Mouse (Mus musculus): ENCODE data around the gene Gdf15. TPM values are rescaled to one million over a fixed set of nuclear protein-coding genes. Genes with fewer than 3 reads are reported as not detected.

The Gdf15 gene
- polyA plus RNA-seq, 1 experiment from 2014 or later, result 1.2 TPM

- DNase-seq (ENCODE audit: low spot score), result no peak
Measured at GRCm38 (mm10) chr8:70606780-70607602, 25.3 kb downstream of the Gdf15 start.

- no peak for DNase-seq (ENCODE audit: low spot score)
Measured at GRCm38 (mm10) chr8:70605871-70606779, 26.1 kb downstream of the Gdf15 start.

- no peak for DNase-seq (ENCODE audit: low spot score)
Measured at GRCm38 (mm10) chr8:70604558-70604957, 27.7 kb downstream of the Gdf15 start.

DNA sequence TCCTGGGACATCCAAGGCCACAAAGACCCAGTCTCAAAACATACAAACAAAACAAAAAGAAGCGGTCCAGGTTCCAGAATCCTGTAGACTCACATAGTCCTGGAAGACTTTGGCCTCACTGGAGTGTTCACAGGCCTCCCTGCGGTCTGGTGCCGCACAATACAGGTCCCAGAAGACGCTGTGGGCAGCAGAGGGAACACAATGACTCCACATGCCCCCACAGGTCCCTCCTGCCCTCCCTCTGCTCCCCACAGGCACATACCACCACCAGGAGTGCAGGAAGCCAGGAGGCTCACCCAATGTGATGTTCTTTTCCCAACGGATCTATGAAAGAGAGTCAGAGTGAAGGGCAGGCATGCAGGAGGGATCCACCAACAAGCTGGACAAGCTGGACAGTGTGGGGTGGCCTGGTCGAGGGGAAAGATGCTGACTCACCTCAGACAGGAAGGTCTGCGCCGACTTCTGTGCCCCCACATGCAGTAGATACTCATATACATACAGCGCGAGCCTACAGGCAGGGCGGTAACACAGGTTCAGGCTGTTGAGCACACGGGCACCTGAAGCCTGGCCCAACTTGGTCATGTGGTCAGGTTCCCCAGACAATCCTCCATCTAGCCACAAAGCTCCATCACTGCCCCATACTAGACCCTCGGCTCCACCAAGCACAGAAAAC is 30.0 kb downstream of the Gdf15 start:
- DNase-seq (ENCODE audit: low spot score), result no peak

DNA sequence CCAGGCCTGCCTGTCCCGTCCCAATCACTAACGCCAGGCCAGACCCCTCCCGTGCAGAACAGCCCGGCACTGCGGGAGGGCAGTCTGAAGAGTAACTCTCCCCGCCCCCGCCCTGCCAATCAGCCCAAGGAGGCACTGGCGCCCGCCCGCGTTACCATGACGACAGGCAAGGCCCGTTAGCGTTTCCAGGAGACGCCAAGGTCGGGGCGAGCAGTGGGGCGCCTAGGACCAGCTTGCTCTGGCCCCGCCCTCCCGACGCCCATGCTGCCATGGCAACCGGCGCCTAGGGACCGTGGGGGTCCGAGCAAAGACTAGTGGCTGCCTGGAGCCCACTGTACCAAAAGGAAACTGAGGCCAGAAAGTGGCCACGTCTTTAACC is 31.0 kb downstream of the Gdf15 start:
- DNase-seq (ENCODE audit: low spot score), result peak; percentile 75

- no peak for DNase-seq (ENCODE audit: low spot score)
Measured at GRCm38 (mm10) chr8:70600473-70601270, 31.6 kb downstream of the Gdf15 start.

DNA sequence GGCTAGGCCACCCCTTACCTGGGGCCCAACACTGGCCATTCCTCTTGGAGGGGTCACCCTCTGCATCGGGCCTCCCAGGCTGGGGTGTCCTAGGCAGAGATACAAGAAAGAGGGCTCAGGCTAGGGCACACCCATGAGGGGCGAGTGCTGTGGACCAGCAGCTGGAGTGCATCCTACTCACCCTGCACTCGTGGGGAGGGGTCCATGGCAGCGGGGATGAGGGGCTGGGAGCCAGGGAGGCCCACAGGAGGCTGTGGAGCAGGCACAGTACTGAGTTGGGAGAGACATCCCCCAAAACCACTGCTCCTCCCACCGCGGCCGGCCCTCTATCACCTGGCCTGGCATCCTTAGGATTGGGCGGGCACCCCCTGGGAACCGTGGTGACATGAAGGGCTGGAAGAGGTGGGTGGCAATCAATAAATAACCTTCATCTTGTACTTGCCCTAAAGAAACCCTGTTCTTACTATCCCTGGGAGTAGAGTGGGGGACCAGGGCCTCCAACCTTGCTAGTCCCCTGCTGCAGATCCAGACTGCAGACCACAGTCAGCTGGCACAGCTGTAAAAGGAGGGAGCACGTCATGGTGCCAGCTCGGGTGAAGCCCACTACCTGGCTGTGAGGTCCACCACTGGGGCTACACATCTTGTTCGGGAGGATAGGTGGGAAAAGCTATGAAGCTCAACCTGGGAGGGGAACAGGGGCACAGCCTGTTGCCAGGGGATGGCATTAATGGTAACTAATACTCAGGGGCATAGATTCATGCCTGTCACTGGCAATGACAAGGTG is 32.6 kb downstream of the Gdf15 start:
- no peak for DNase-seq (ENCODE audit: low spot score)

- DNase-seq (ENCODE audit: low spot score), result no peak
Measured at GRCm38 (mm10) chr8:70598722-70599121, 33.5 kb downstream of the Gdf15 start.

DNA sequence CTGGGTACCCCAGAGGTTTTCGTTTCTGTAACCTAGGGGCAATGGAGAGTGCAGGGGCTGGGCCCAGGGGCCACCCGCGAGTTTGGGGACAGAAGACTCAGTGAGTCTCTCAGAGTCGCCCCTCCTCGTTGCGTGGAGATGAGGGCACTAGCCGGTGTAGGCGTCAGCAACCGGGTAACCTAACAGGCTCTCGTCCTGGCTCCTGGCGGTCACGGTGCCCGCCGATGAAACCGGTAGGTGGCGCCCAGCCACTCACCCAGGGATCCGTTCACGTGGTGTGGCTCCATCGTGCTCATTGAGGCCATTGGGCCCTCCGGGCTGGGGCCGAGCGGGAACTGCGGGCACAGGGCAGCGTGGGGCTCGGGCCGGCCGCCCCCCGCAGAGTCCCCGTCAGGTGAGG is 34.0 kb downstream of the Gdf15 start:
- DNase-seq (ENCODE audit: low spot score), result no peak

GRCm38 (mm10) chr8:70597417-70598272 is 34.6 kb downstream of the Gdf15 start:
- no peak for DNase-seq (ENCODE audit: low spot score)

- no peak for DNase-seq (ENCODE audit: low spot score)
Measured at GRCm38 (mm10) chr8:70596775-70597416, 35.4 kb downstream of the Gdf15 start.

DNA sequence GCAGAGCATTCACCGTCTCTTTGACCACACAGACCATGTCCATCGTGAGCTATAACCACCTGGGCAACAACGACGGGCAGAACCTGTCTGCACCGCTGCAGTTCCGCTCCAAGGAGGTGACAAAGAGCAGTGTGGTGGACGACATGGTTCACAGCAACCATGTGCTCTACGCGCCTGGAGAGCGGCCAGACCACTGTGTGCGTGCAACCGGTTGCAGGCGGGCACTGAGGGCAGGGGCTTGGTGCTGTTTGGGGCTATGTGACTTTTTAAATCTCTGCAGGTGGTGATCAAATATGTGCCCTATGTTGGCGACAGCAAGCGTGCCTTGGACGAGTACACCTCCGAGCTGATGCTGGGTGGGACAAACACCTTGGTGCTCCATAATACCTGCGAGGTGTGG is 36.0 kb downstream of the Gdf15 start:
- DNase-seq (ENCODE audit: low spot score), result no peak

- DNase-seq (ENCODE audit: low spot score), result no peak
Measured at GRCm38 (mm10) chr8:70595811-70596210, 36.4 kb downstream of the Gdf15 start.

- DNase-seq (ENCODE audit: low spot score), result peak; percentile 32
Measured at GRCm38 (mm10) chr8:70594621-70595564, 37.4 kb downstream of the Gdf15 start.

DNA sequence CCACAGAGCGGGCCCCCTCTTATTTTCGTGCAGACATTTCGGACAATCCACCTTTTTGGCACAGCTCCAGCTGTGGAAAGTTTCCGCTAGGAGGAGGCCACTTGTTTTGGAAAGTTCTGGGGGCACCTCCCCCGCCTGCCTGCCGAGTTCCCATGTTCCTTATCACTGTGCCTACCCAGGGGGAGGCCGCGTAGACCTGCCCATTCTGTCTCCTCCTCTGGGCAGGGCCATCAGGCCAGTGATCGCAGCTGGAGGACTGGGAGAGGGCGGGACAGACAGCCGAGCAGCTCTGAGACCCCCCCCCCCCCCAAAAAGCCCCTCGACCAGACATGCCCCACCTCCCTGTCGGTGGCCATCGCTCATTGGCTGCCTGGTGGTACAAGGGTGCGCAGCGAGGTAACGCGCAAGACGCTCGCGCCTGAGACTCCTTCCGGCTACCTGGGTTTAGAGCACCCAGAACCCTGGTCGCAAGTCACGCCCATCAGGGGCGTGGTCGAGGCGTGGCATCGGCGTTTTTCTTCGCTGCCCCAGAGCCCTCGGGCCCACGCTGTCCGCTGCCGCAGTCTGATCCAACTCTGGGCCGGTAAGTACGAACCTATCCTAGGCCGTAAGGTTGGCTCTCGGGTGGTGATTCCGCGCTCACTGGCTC is 38.2 kb downstream of the Gdf15 start, which contains the start of gene Isyna1:
Isyna1 (plus strand) TSS at position 413 of the 649 bp plus-strand sequence.
- peak; percentile 94 for DNase-seq (ENCODE audit: low spot score)

DNA sequence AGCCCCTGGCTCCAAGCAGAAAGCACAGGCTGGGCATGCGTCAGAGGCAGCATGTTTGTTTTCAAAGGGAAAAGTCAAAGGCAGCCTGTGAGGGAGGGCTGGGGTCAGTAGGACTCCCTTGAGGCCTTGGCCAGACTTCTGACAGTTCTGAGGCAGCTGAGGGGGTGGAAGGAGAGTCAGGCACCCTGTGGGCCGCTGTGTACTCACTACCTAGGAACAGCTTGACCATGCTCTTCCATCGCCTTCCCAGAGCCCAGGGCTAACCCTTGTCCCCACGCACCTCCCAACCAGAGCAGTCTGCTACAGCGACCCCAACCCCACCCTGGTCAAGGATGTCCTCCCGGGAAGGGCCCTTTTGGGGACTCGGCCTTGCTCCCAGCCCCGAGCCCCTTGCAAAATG is 39.1 kb downstream of the Gdf15 start:
- no peak for DNase-seq (ENCODE audit: low spot score)

DNA sequence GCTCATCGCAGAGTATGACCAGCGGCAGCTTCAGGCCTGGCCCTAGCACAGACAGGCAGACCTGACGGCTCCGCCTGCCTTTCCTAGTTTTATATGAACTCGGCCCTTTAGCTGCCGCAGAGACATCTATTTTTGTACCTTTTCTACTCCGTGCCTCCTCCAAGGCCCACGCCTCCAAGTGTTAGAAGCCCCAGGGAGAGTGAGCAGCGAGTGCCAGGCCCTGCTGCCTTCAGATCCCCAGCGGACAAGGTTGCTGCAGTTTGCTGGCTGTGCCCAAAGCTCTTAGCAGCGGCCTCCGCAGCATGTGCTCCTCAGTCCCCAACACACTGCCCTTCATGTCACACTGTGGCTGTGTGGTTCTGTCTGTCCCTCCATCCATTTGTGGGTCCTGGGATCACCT is 40.7 kb downstream of the Gdf15 start:
- no peak for DNase-seq (ENCODE audit: low spot score)

All from thymus, postnatal 0 days (tissue).